In genomic region chr17:25414209-25414608, GRCm38 (mm10) we compare ENCODE assay signal across 15 mouse cellular contexts. TPM values are rescaled to one million over a fixed set of nuclear protein-coding genes. Genes with fewer than 3 reads are reported as not detected.
DNase-seq lines count a peak whose midpoint lies in the region; ATAC-seq and TF ChIP-seq lines count a peak whose summit lies in the region.
"Had no signal": no experiment of that assay in that cellular context is flagged by ENCODE, and none has a peak within 500 bp of the region (broad histone marks: within the 10 kb centered on the region; RNA-seq: fewer than 3 reads in every experiment).

No protein-coding gene starts in this region.

- no peaks in the 10 kb centered on the region for H3K9me3 ChIP-seq in kidney, embryonic 16.5 days (ENCODE audit: low read length)
- H3K9me3 ChIP-seq in limb, embryonic 14.5 days (ENCODE audit: control insufficient read depth, low read length) = no peaks in the 10 kb centered on the region
- H3K9me3 ChIP-seq: embryonic facial prominence, embryonic 15.5 days; hindbrain, embryonic 15.5 days had no signal

- H3K4me2 ChIP-seq in kidney, embryonic 16.5 days (replicated peaks; ENCODE audit: low read depth, low read length) = no peak overlapping the region
- no peak overlapping the region for H3K4me2 ChIP-seq in limb, embryonic 14.5 days (replicated peaks; ENCODE audit: low read depth, low read length, severe bottlenecking)
- H3K4me2 ChIP-seq: embryonic facial prominence, embryonic 15.5 days; hindbrain, embryonic 15.5 days had no signal

- peak; percentile 84 for DNase-seq in kidney, adult 11 months
- peak; percentile 24 for DNase-seq in heart, adult 8-10 months (ENCODE audit: low spot score)
- DNase-seq in kidney, adult 18-20 months = peak; percentile 76
- no peak for DNase-seq in limb, embryonic 14.5 days (ENCODE audit: low spot score)
- DNase-seq in thymus, adult 18-20 months = no peak
- DNase-seq in spleen, postnatal 4 days (ENCODE audit: low spot score in 2 of 2) = no peak
- no peak for DNase-seq in cerebellum, postnatal 10 days
- DNase-seq: cerebellum, adult 8-10 months; spleen, adult 18-20 months had no signal

- no peaks in the 10 kb centered on the region for H3K27me3 ChIP-seq in kidney, embryonic 16.5 days (ENCODE audit: insufficient read depth, low read length)
- H3K27me3 ChIP-seq in limb, embryonic 14.5 days (ENCODE audit: control insufficient read depth, insufficient read depth, low read length) = no peaks in the 10 kb centered on the region
- H3K27me3 ChIP-seq: embryonic facial prominence, embryonic 15.5 days; hindbrain, embryonic 15.5 days had no signal

- no peak for TF ChIP-seq POLR2A in limb, embryonic 14.5 days (IDR thresholded peaks at IDR 0.05; ENCODE audit: borderline replicate concordance, extremely low read depth, insufficient read depth, insufficient read length)

- H3K27ac ChIP-seq in kidney, embryonic 16.5 days (ENCODE audit: low read length) = no peak overlapping the region
- H3K27ac ChIP-seq in limb, embryonic 14.5 days (replicated peaks; ENCODE audit: low read depth, low read length) = 0 out of 2 replicates have a peak overlapping the region, but pooled peaks have one; percentile 5
- H3K27ac ChIP-seq: hindbrain, embryonic 15.5 days had no signal

- WGBS in kidney, embryonic 16.5 days = 58% methylated on average over 4 of the region's 4 CpGs
- WGBS in limb, embryonic 14.5 days = 63% methylated on average over 4 of the region's 4 CpGs

- no peaks in the 10 kb centered on the region for H3K36me3 ChIP-seq in kidney, embryonic 16.5 days (ENCODE audit: insufficient read depth, low read length)
- no peaks in the 10 kb centered on the region for H3K36me3 ChIP-seq in limb, embryonic 14.5 days (ENCODE audit: control insufficient read depth, insufficient read depth, low read length)
- H3K36me3 ChIP-seq: embryonic facial prominence, embryonic 15.5 days; hindbrain, embryonic 15.5 days had no signal

- peaks cover 50% of the 10 kb centered on the region for H3K4me1 ChIP-seq in kidney, embryonic 16.5 days (ENCODE audit: insufficient read depth, low read length)
- peaks cover 65% of the 10 kb centered on the region for H3K4me1 ChIP-seq in limb, embryonic 14.5 days (ENCODE audit: control insufficient read depth, insufficient read depth, low read length)

- no peak overlapping the region for H3K9ac ChIP-seq in kidney, embryonic 16.5 days (replicated peaks; ENCODE audit: low read length)
- H3K9ac ChIP-seq in limb, embryonic 14.5 days (ENCODE audit: low read depth, low read length, severe bottlenecking) = no peak overlapping the region; the same call in 1 of the 2 replicates
- H3K9ac ChIP-seq: embryonic facial prominence, embryonic 15.5 days; hindbrain, embryonic 15.5 days had no signal

- ATAC-seq in kidney, embryonic 16.5 days (ENCODE audit: low FRiP score, low TSS enrichment) = no peak
- ATAC-seq in limb, embryonic 14.5 days (ENCODE audit: low FRiP score, low read depth) = no peak

- H3K4me3 ChIP-seq in kidney, embryonic 16.5 days (ENCODE audit: low read length) = no peak overlapping the region
- no peak overlapping the region for H3K4me3 ChIP-seq in limb, embryonic 14.5 days (replicated peaks; ENCODE audit: low read length)
- H3K4me3 ChIP-seq: embryonic facial prominence, embryonic 15.5 days; hindbrain, embryonic 15.5 days; layer of hippocampus, adult 2 months had no signal

RNA-seq across cellular contexts. Expression of gene Cacna1h, which starts 19.4 kb away (rescaled TPM):
- polyA plus RNA-seq in kidney, embryonic 16.5 days (2015; fragmentation: Nextera tagmentation; extraction: Ambion mirVana) = 3.3 and 3.5 TPM in 2 replicates
- total RNA-seq in heart, adult 8-10 months (2022) = 1 to 10 TPM; 3.9 to 9.7 (median 7.7) TPM
- polyA plus RNA-seq in limb, embryonic 14.5 days (2012; rRNA removed) = 58.0 and 73.0 TPM in 2 replicates
- polyA plus RNA-seq in limb, embryonic 14.5 days (2014; fragmentation: Nextera tagmentation; extraction: Ambion mirVana) = 6.9 TPM in 2 replicates

RNA-seq across cellular contexts. Expression of gene Tekt4, which starts 40.2 kb away (rescaled TPM):
- polyA plus RNA-seq in kidney, embryonic 16.5 days (2015; fragmentation: Nextera tagmentation; extraction: Ambion mirVana) = not detected in 2 replicates
- total RNA-seq in heart, adult 8-10 months (2022) = under 1 TPM in 3 of 4 experiments, not detected in 1; 0.28 to 0.46 (median 0.33) TPM
- 0.05 and 0.08 TPM in 2 replicates for polyA plus RNA-seq in limb, embryonic 14.5 days (2012; rRNA removed)
- not detected in 2 replicates for polyA plus RNA-seq in limb, embryonic 14.5 days (2014; fragmentation: Nextera tagmentation; extraction: Ambion mirVana)
- total RNA-seq: megakaryocyte progenitor cell, adult 5-6 weeks had no signal

RNA-seq across cellular contexts. Expression of gene Tpsg1, which starts 45.1 kb away (rescaled TPM):
- 0.25 TPM in 1 of 2 replicates, not detected in the other for polyA plus RNA-seq in kidney, embryonic 16.5 days (2015; fragmentation: Nextera tagmentation; extraction: Ambion mirVana)
- not detected for total RNA-seq in heart, adult 8-10 months (2022)
- polyA plus RNA-seq in limb, embryonic 14.5 days (2012; rRNA removed) = 11.3 and 14.6 TPM in 2 replicates
- polyA plus RNA-seq in limb, embryonic 14.5 days (2014; fragmentation: Nextera tagmentation; extraction: Ambion mirVana) = 10.2 and 14.6 TPM in 2 replicates
- total RNA-seq: layer of hippocampus, adult 2 months; left cerebral cortex, postnatal 36 days; megakaryocyte progenitor cell, adult 5-6 weeks had no signal

RNA-seq across cellular contexts. Expression of gene Tpsb2, which starts 48.1 kb away (rescaled TPM):
- 2.0 and 2.2 TPM in 2 replicates for polyA plus RNA-seq in kidney, embryonic 16.5 days (2015; fragmentation: Nextera tagmentation; extraction: Ambion mirVana)
- 1 to 10 TPM in 1 of 4 experiments, under 1 TPM in 3; 0.24 to 1.4 (median 0.72) TPM for total RNA-seq in heart, adult 8-10 months (2022)
- 31.8 and 35.9 TPM in 2 replicates for polyA plus RNA-seq in limb, embryonic 14.5 days (2012; rRNA removed)
- 38.0 and 83.8 TPM in 2 replicates for polyA plus RNA-seq in limb, embryonic 14.5 days (2014; fragmentation: Nextera tagmentation; extraction: Ambion mirVana)
- total RNA-seq: left cerebral cortex, postnatal 36 days; megakaryocyte progenitor cell, adult 5-6 weeks had no signal

Comparison
In these comparisons a context has a peak if more than half of its experiments do, and no peak if none do; other contexts are left out.
1. DNase-seq: peak in kidney, adult 11 months (single experiment), heart, adult 8-10 months (single experiment) and kidney, adult 18-20 months (single experiment); none in limb, embryonic 14.5 days (single experiment), thymus, adult 18-20 months (0 of 2), spleen, postnatal 4 days (0 of 2) and cerebellum, postnatal 10 days (0 of 2).